Mouse (Mus musculus) WW6 (cell line): ENCODE measurements around the gene Ripor3.
"Not testable (repeated sequence)": the region's sequence is repeated elsewhere in the genome, so short reads cannot be mapped to it uniquely, and the experiment has no call there.

Source experiments
- DNase-seq: peaks from one replicate; pipeline ENCODE4 v3.0.0-alpha.2; 2013; ENCODE audit warnings: low read depth, low spot score

Gene Ripor3

DNA sequence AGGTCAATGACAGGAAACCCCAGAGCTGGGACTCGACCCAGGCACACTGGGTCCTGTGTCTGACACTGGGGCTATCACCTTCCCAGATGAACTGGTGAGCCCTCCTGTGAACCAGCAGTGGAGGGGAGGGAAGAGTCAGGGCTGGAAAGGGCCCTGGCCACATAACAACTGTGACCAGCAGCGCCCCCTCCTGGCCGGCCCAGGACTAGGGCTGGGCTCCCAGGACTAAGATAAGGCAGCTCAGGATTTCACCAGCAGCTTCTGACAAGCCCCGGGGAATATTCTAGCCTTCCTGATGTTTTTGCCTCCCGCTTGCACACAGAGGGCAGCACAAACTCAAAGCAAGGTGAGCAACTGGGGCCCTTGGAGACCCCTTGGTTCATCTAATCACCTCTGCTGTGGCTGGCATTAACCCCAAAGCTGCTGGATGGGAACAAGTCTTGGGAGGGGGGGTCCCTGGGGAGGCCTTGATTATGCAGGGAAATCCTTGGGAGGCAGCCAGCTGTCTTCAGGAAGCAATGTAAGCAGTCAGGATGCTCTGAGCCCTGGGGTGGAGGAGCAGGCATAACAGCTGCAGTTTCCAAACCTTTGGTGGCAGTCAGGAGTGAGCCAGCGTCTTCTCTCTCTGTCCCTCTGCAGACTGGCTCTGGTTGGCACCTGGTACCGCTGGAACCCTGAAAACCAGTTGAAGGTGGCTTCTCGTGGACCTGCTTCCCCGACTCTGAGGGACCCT is at the start of gene Ripor3:
Ripor3 (minus strand) TSS at position 683 of the 733 bp plus-strand sequence.
- DNase-seq, result peak; percentile 54

DNA sequence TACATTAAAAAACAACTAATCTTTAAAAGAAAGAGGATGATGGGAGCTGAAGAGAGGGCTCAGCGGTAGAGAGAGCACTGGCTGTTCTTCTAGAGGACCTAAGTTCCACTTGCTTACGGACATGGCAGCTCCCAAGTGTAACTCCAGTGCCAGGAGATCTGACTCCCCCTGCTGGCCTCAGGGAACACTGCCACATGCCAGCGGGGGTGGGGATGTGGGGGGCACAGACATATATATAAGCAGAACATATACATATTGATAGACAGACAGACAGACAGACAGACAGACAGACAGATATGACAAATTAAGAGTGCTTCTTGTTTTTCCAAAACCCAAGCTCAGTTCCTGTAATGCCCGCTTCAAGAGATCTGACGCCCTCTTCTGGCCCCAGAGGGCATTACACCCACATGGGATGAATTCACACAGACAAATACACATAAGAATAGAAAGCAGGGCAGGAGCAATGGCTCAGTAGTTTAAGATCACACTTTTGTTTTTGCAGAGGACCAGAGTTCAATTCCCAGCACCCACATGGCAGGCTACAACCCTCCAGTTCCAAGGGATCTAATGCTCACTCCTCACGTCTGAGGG is 48.9 kb upstream of the Ripor3 start:
- DNase-seq, result no peak

DNA sequence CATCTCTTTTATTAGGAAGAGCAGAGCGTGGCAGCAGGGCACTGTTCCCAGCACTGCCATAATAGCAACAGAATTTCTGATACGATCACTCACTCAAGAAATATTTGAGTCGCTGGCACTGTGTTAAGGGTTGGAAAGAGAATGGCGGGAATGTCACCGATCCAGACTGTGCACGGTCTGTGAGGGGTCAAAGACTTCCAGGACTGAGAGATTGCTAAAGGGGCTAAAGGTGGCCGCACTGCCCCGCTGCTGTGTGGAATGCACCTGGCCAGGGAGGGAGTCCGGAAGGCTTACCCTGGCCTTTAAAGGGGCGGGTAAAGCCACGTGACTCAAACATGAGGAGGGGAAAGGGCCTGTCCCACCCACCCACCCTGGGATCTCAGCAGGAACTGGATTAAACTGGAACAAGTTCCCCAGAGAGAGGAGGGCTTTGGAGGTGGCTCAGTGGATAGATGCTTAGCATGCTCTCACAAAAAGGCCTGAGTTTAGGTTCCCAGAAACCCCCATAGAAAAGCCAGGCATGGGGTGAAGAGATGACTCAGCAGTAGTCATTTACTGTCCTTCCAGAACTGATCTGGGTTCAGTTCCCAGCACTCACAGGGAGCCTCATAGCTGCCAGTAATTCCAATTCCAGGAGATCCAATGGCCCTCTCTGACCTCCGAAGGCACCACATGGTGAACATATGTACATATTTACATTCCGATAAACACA is 48.2 kb upstream of the Ripor3 start:
- DNase-seq, result no peak

DNA sequence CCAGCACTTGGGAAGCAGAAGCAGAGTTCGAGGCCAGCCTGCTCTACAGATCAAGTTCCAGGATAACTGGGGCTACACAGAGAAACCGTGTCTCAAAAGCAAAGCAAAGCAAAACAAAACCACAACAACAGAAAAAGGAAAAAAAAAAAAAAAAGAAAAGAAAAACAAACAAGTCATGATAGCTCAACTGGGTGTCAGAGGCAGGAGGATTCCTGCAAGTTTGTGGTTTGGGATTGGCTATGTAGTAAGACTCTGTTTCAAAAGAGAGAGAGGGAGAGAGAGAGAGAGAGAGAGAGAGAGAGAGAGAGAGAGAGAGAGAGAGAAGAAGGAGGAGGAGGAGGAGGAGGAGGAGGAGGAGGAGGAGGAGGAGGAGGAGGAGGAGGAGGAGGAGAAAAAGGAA is 47.5 kb upstream of the Ripor3 start:
- DNase-seq, result not testable (repeated sequence)

- no peak for DNase-seq
Observed at GRCm38 (mm10) chr2:168056666-168056933, 46.2 kb upstream of the Ripor3 start.

DNA sequence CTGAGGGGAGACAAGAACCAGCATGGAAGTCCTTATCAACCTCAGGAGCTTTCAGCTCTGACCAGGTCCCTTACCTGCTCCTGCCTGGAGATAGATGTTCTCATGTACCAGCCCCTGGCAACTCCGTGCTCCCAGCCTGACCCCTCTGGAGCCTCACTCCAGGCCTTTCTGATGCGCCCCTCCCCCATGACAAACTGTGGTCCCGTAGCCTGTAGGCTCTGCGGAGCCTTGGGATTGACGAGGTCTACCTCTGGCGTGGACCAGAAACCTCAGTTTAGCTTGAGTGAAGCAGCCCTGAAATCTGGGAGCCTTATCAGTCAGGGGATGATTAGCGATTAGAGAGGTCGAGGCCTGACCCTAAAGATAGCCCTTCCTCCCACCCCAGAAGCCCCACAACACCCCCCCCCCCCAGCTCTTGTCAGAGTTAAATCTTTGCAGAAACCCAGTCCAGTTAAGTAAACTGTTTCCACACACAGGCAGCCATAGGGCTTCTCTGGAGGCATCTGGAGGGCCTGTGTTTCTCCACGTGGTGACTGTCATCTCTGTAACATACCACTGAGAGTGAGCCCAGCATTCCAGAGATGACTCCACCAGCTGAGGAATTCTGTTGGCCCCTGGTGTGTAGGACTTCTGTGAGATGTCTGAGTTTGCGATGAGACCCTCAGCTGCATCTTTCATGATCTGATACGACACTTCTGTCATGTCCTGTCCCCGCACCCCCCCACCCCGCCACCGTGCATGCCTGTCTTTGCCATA is 45.7 kb upstream of the Ripor3 start:
- DNase-seq, result no peak

DNA sequence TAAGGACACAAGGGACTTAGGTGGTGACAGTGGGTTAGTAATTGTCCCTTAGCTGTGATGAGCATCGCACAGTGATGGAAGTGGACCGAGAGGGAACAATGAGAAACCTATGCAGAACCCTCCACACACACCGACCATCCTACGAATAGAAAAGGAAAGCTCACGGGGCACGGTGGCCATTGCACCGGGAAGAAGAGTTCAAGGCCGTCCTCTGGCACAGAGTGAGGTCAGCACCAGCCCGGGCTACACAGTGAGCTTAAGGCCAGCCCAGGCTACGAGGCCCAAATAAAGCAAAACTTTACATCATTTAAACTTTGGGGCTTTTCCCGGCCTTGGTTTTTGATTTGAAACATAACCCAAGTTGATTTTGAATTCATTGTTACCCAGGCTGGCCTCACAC is 43.7 kb upstream of the Ripor3 start:
- DNase-seq, result no peak

- DNase-seq, result no peak
Observed at GRCm38 (mm10) chr2:168052689-168053088, 42.3 kb upstream of the Ripor3 start.

- no peak for DNase-seq
Observed at GRCm38 (mm10) chr2:168052156-168052555, 41.7 kb upstream of the Ripor3 start.

DNA sequence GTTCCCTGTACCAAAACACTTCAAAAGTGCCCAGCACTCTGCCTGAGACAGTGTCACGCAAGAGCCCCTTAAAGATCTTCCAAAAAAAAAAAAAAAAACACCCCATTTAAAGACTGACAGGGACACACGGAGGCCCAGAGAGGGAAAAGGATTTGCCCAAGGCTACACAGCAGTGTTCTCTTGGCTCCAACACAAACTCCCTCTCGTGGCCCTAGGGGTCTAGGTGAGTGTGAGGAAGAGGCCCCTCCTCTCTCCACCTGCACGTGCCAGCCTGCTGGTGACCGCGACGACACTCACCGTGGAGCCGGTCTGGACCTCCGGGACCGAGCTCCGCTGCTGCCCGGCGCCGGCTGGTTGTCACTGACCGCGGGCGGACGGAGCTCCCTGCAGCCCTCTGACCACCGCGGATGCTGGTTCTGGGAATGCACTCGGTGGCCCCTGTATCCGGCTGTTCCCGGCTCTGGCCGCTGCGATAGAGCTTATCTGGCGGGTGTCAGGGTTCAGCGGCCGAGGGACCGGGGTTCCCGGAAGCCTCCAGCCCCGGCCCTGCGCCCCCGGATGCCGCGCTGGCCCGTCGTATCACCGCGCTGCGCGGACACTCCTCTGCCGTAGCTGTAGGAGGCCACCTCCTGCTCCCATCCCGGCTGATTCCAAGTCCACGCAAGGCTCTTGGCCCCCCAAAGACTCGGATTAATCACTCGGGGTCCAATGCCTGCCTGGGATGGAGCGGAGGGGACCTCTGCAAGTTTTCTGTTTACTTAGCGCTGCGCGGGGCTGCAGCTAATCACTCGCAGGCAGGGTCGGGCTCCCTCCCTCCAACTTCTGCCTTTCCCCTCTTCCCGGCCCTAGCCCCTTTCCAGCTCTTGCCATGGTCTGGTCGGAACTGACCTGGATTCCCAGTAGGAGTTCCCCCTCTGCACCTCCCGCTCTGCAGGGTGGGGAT is 39.9 kb upstream of the Ripor3 start:
- no peak for DNase-seq

DNA sequence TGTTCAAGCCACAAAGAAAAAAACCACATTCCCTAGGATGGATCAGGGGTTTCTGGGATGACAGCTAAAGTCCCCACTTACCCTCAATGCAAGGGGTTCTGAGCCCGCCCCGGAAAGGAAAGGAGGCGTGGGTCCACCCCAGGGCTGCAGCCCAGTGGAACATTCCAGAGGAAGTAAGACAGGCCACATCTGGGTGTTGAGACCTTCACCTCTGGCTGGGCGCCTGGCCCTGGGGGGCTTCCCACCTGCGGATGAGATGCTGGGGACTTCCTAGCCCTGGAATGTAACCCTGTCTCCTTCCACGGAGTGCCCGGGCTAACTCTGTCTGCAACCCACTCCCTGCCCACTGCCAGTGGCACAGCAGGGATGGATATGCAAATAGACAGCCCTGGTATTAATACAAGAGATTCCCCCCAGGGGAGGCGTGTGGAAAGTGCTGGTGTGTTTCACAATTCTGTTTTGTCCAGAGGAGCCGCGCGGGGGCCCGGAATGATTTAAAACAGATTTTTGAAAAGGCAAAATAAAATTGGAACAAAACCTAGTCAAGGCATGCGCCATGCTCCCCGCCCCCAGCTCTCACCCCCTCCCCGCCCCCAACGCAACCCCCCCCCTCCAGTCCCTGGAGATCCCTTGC is 38.7 kb upstream of the Ripor3 start:
- no peak for DNase-seq

DNA sequence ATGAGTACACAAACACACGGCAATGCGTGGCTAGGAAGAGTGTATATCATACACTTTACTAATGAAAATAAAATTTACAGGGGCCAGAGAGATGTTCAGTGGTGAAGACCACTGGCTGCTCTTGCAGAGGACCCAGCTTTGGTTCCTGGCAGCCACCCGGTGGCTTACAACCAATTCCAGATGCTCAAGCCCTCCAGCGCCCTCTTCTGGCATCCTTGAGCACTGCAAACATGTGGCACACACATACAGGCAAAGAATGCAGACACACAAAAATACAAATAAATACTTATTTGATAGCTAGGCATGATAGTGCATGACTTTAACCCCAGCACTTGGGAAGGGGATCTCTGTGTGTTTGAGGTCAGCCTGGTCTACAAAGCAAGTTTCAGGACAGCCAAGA is 36.0 kb upstream of the Ripor3 start:
- DNase-seq, result no peak

DNA sequence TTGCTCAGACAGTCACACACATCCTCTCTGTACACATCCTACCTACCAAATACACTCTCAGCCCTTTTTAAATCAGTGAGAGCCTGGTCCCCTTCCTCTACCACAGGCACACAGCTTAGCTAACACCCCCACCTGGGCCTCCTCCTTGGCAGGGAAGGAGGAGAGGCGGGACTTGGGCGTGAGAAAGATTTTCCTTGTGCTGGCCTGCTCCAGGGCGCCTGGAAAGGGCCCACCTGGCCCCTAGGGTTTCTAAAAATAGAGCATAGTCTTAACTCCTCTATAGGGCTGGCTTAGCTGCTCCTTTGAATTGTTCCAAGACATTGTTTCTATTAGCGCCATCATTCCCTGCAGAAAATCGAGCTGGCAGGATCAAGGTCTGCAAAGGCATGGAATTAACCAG is 35.4 kb upstream of the Ripor3 start:
- DNase-seq, result no peak

DNA sequence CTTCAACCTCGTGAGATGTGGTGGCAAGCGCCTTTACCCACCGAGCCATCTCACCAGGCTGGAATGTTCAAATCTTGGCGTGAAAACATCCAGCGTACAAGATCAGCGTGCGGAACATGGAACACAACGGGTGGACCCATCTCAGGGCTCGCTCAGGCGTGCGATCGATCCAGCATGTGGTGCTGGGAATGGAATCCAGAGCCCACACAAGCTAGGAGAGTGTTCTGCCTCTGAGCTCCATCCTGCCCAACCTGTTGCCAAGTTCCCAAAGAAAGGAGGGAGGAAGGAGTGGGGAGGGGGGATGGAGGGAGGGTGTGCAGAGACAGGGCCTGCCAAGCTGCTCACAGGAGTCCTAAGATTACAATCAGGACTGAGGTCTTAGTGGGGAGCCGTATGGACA is 34.9 kb upstream of the Ripor3 start:
- no peak for DNase-seq

DNA sequence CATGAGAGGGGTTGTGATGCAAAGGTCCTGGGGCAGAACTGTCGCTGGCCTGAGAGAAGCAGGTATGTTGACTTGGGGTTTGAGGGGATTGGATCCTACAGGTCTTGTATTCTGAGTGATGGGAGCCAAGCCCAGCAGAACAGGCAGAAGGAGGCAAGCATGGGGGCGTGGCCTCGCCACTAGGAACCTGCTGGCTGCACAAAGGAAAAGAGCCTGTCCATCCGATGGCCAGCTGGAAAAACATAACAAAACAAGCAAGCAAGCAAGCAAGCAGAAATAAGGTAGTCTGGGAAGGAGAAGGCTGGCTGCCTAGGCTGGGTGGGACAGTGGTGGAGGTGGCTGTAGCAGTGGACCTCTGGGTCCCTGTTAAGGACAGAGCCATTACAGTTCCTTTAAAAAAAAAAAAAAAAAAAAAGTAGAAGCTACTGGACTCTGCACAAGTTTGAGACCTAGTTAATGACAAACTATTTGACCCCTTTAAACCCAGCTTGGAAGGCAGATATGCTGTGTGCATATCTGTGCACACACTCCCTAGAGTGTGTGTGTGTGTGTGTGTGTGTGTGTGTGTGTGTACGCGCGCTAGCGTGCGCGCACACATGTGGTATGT is 34.4 kb upstream of the Ripor3 start:
- no peak for DNase-seq

DNA sequence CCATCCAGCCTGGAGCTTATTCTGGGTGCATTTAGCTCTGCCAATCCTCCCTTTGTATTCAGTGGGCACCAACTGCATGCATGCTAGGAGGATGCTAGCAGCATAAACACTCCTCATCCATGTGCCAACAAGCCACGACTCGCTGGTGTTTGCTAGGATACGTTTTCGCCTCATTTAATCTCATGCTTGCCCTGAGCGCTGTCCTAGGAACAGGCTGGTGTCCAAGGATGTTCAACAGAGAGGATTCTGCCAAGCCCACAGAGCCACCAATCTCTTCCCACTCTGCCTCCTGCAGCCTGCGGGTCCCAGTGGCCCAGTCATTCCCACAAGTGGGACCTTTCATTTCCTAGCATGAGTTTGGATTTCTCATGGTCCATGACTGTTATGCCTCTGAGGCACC is 31.6 kb upstream of the Ripor3 start:
- no peak for DNase-seq

DNA sequence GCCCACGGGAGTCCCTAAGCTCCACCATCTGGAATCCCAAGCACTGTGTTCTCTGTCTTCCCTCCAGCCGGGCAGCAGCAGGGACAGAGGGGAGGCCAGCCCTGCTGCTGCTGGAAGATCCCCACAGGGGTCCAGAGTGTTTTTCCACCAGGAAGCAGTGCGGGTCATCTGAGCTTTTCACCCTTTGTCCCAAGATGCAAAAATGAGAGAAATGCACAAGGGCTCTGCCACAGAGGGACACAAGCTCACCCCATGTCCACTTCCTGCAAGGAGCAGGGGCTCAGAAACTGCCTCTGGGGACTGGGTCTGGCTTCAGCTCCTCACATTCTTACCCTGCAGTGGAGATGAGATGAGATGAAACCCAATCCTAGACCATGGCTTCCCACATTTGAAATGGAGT is 30.3 kb upstream of the Ripor3 start:
- DNase-seq, result no peak

DNA sequence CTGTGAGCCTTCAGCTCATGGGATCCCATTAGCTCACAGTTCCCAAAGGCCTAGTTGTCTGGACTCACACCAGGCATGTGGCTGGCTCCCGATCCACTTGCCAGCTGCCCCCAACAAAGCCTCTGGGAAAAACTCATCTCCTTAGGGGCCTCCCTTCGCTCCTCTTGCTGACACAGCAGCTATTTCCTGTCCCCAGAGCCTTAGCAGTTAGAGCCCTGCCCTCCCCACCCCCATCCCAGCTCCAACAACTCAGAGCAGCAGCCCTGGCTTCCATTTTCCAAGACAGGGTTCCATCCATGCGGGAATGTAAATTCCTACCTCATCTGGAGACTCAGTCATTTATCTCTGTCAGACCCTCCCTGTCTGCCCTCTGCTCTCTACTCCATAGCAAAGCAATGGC is 26.6 kb upstream of the Ripor3 start:
- no peak for DNase-seq

GRCm38 (mm10) chr2:168035907-168036306 is 25.5 kb upstream of the Ripor3 start:
- DNase-seq, result no peak

DNA sequence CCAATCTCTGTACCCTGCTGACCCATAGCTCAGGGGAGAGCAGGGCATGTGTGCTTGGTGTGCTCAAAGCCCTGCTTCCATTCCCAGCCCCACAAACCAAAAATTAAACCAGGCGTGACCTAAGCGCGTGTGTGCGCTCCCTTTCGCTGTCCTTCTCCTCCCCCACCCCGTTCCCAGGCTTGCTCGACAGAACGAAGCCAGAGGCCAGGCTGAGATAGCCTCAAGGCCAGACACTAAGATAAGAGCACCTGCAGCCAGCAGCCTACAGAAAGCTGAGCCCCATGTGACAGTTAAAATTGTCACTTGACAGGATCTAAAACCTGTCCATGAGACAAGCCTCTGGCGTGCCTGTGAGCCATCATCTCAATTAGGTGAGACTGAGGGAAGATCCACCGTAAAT is 23.5 kb upstream of the Ripor3 start:
- DNase-seq, result no peak

DNA sequence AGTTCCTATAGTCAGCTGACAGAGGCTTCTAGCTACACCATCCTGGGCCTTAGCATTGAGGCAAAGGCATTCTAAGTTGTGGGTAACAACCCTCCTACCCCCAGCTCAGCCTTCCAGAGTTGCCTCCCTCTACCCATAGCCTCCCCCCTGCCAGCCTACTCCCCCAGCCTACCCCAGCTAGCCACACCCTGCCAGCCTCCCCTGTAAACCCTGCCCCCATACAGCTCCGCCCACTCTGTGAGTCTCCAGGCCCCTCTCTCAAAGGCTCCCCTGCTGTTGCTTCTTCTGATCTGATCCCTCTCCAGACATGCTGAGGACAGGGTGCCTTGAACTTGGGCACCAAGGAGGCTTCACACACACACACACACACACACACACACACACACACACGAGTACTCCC is 21.4 kb upstream of the Ripor3 start:
- no peak for DNase-seq
